Mouse (Mus musculus): ENCODE measurements around the gene Lrrc3b.

DNA sequence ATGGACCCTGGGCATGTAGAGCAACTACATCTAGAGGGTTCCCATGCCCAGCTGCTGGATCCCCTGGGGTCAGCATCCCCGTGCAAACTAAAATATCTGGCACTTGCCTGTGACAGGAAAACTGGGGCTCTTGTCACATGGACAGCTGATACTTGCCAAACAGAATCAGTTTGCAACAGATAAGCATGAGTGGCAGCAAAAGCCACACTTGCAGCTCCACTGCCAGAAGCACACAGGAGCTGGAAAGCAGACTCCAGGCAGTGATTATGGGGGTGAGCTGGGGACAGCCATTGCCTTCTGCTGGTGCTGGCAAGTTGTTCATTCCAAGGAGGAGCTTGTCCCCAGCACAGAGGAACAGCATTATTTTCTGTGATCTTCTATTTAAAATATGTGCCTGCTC lies 65.8 kb downstream of the Lrrc3b start:
- TF ChIP-seq POLR2A (IDR thresholded peaks at IDR 0.05; ENCODE audit: control insufficient read depth, extremely low read depth, insufficient read depth, low read length, poor library complexity), result no peak
- no peak for TF ChIP-seq CTCF (IDR thresholded peaks at IDR 0.05; ENCODE audit: borderline replicate concordance, control insufficient read depth, extremely low read depth, insufficient read depth, low read length, poor library complexity)
